Mouse (Mus musculus) bone marrow macrophage, adult 2 months (primary cell): ENCODE measurements around the gene Vmn1r60.
"Not testable (repeated sequence)": the region's sequence is repeated elsewhere in the genome, so short reads cannot be mapped to it uniquely, and the experiment has no call there.

Experiments used
- CTCF ChIP-seq: IDR thresholded peaks from 2 replicates; pipeline ENCODE4 v1.5.1; 2012; ENCODE audit warnings: low read depth, mild to moderate bottlenecking, low read length, moderate library complexity
- POLR2A ChIP-seq: IDR thresholded peaks from 2 replicates; pipeline ENCODE4 v1.6.1; 2012; ENCODE audit warnings: mild to moderate bottlenecking, low read depth, low read length, borderline replicate concordance

DNA sequence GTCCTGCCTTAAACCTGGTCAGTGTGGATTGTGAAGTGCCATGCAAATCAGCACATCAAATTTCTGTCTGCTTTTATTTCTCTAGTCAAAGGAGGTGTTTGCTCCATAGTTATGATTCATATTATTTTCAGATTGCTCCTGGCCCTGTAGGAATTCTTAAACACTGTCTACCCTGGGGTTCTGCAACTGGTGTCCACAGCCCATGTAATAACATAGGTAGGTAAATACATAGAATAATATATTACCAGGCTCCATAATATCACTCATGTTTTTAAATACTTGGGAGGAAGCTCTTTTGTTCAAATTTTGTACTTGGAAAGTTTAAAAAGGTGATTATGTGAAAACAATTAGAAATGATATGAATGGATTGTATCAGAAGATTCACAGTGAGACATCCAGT, 53.3 kb downstream of the Vmn1r60 start, which contains the start of gene Vmn2r28:
- TF ChIP-seq CTCF, POLR2A: not testable (repeated sequence)
